Mouse (Mus musculus): ENCODE data around the gene Samhd1.

The Samhd1 gene

GRCm38 (mm10) chr2:157070365-157070764 lies 64.7 kb downstream of the Samhd1 start:
- no peak for DNase-seq

GRCm38 (mm10) chr2:157069755-157070315 lies 65.2 kb downstream of the Samhd1 start:
- no peak for DNase-seq

GRCm38 (mm10) chr2:157069355-157069735 lies 65.7 kb downstream of the Samhd1 start:
- DNase-seq: no peak

GRCm38 (mm10) chr2:157068701-157069354 lies 66.2 kb downstream of the Samhd1 start:
- no peak for DNase-seq

GRCm38 (mm10) chr2:157066731-157067430 lies 68.2 kb downstream of the Samhd1 start:
- DNase-seq: no peak

GRCm38 (mm10) chr2:157065879-157066226 lies 69.2 kb downstream of the Samhd1 start:
- DNase-seq: no peak

GRCm38 (mm10) chr2:157064978-157065878 lies 69.8 kb downstream of the Samhd1 start:
- DNase-seq: no peak

- DNase-seq: no peak
Measured at GRCm38 (mm10) chr2:157064136-157064535, 70.9 kb downstream of the Samhd1 start.

GRCm38 (mm10) chr2:157063241-157063700 lies 71.8 kb downstream of the Samhd1 start:
- DNase-seq: no peak

- DNase-seq: no peak
Measured at GRCm38 (mm10) chr2:157060557-157061305, 74.3 kb downstream of the Samhd1 start.

GRCm38 (mm10) chr2:157060037-157060436 lies 75.0 kb downstream of the Samhd1 start:
- DNase-seq: no peak

GRCm38 (mm10) chr2:157059166-157059565 lies 75.9 kb downstream of the Samhd1 start:
- no peak for DNase-seq

- peak; percentile 73 for DNase-seq
Measured at GRCm38 (mm10) chr2:157058342-157058998, 76.6 kb downstream of the Samhd1 start.

GRCm38 (mm10) chr2:157057758-157058157 lies 77.3 kb downstream of the Samhd1 start:
- DNase-seq: no peak

GRCm38 (mm10) chr2:157057186-157057585 lies 77.9 kb downstream of the Samhd1 start:
- DNase-seq: no peak

- no peak for DNase-seq
Measured at GRCm38 (mm10) chr2:157055721-157056120, 79.3 kb downstream of the Samhd1 start.

GRCm38 (mm10) chr2:157054816-157055215 lies 80.2 kb downstream of the Samhd1 start:
- DNase-seq: peak; percentile 38

- DNase-seq: no peak
Measured at GRCm38 (mm10) chr2:157054297-157054696, 80.8 kb downstream of the Samhd1 start.

- DNase-seq: no peak
Measured at GRCm38 (mm10) chr2:157053787-157054186, 81.3 kb downstream of the Samhd1 start.

- no peak for DNase-seq
Measured at GRCm38 (mm10) chr2:157053124-157053523, 81.9 kb downstream of the Samhd1 start.

- DNase-seq: no peak
Measured at GRCm38 (mm10) chr2:157052448-157052847, 82.6 kb downstream of the Samhd1 start.

GRCm38 (mm10) chr2:157049831-157050243 lies 85.2 kb downstream of the Samhd1 start:
- peak; percentile 44 for DNase-seq

Data from right cerebral cortex, postnatal 25 days (tissue).